Mouse (Mus musculus) B cell, adult 2 months (primary cell): ENCODE measurements around the gene Ncam2.

Source experiments
- DNase-seq, 2 experiments: peaks; one replicate each; pipeline ENCODE4 v3.0.0; 2022

Gene Ncam2

GRCm38 (mm10) chr16:81200201-81201071 is at the start of gene Ncam2:
Ncam2 (plus strand) TSS chr16:81200697.
- DNase-seq: no peak

- no peak for DNase-seq
Measured at GRCm38 (mm10) chr16:81170828-81171227, 29.7 kb upstream of the Ncam2 start.

- DNase-seq: no peak
Measured at GRCm38 (mm10) chr16:81175302-81175943, 25.1 kb upstream of the Ncam2 start.

GRCm38 (mm10) chr16:81179801-81180200 is 20.7 kb upstream of the Ncam2 start:
- DNase-seq: no peak

GRCm38 (mm10) chr16:81187579-81188179 is 12.8 kb upstream of the Ncam2 start:
- no peak for DNase-seq

- DNase-seq: no peak
Measured at GRCm38 (mm10) chr16:81191621-81192020, 8.9 kb upstream of the Ncam2 start.

GRCm38 (mm10) chr16:81192607-81193006 is 7.9 kb upstream of the Ncam2 start:
- no peak for DNase-seq

GRCm38 (mm10) chr16:81199467-81199866 is 1.0 kb upstream of the Ncam2 start:
- DNase-seq: no peak

- DNase-seq: no peak
Measured at GRCm38 (mm10) chr16:81201471-81201870, 974 bp downstream of the Ncam2 start.

- DNase-seq: no peak
Measured at GRCm38 (mm10) chr16:81201992-81202391, 1.5 kb downstream of the Ncam2 start.

- DNase-seq: no peak
Measured at GRCm38 (mm10) chr16:81202721-81203161, 2.2 kb downstream of the Ncam2 start.

GRCm38 (mm10) chr16:81204405-81205034 is 4.0 kb downstream of the Ncam2 start:
- no peak for DNase-seq

GRCm38 (mm10) chr16:81221176-81221575 is 20.7 kb downstream of the Ncam2 start:
- DNase-seq: no peak

- DNase-seq: no peak
Measured at GRCm38 (mm10) chr16:81223841-81224240, 23.3 kb downstream of the Ncam2 start.

GRCm38 (mm10) chr16:81224253-81224652 is 23.8 kb downstream of the Ncam2 start:
- DNase-seq: no peak

GRCm38 (mm10) chr16:81254875-81255274 is 54.4 kb downstream of the Ncam2 start:
- no peak for DNase-seq

- DNase-seq: no peak
Measured at GRCm38 (mm10) chr16:81260429-81260828, 59.9 kb downstream of the Ncam2 start.

GRCm38 (mm10) chr16:81273597-81274360 is 73.3 kb downstream of the Ncam2 start:
- no peak for DNase-seq

- DNase-seq: no peak
Measured at GRCm38 (mm10) chr16:81284241-81284640, 83.7 kb downstream of the Ncam2 start.

GRCm38 (mm10) chr16:81284859-81285837 is 84.7 kb downstream of the Ncam2 start:
- no peak for DNase-seq

GRCm38 (mm10) chr16:81285882-81286281 is 85.4 kb downstream of the Ncam2 start:
- no peak for DNase-seq
